Mouse (Mus musculus) lung, postnatal 0 days (tissue): ENCODE results near the gene Trim75.

ENCODE experiments used
- CTCF ChIP-seq: IDR thresholded peaks from 2 replicates; pipeline ENCODE4 v1.5.1; 2016; ENCODE audit warnings: antibody characterized with exemption, mild to moderate bottlenecking
- EP300 ChIP-seq: IDR thresholded peaks from 2 replicates; pipeline ENCODE4 v1.6.1; 2016; ENCODE audit warnings: antibody characterized with exemption, mild to moderate bottlenecking, control low read depth

DNA sequence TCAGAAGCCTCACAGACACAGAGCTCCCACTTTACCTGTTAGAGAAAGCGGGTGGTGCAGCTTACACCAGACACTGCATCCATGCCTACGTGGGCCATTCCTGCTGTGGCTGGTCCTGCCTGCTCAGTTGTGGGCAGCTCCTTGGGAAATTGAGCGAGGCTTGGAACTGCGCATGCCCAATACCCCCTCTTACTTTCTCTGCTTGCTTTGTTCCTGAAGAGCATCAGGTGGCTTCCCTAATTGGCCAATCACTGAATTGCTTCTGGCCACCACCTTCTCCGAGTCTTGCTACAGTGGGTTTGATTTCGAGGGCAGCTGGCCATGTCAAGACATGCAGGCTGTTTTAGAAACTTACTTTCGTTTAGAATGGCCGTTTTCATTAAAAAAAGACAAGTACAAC, 30.8 kb upstream of the Trim75 start, which contains the start of the genes Trim61 and Trim60:
- TF ChIP-seq EP300 (no peak), CTCF (no peak)
